Mouse (Mus musculus) midbrain, embryonic 16.5 days (tissue): ENCODE measurements at regions not wholly inside any gene's neighbourhood (a gene's known extent, or its start where the extent isn't known, plus 50 kb on each side); places are given as distances from the start of the nearest gene placed in this dataset.

Experiments used
- ATAC-seq: fragments of 200-750 bp; cut with Nextera tagmentation; 2 replicates; pipeline ENCODE4 v1.8.0; 2017; ENCODE audit warnings: moderate TSS enrichment
- H3K27ac ChIP-seq: fragments of 300-500 bp; sonication (generic); 2 replicates; pipeline ENCODE4 v1.5.1; 2014; ENCODE audit warnings: mild to moderate bottlenecking, low read length, mixed read lengths
- H3K27me3 ChIP-seq: fragments of 300-500 bp; sonication (generic); 2 replicates; pipeline ENCODE4 v1.6.1; 2014; ENCODE audit warnings: low read depth, low read length, mixed read lengths; ENCODE audit not compliant: control insufficient read depth, insufficient read depth
- H3K36me3 ChIP-seq: fragments of 300-500 bp; sonication (generic); 2 replicates; pipeline ENCODE4 v1.6.1; 2014; ENCODE audit warnings: mild to moderate bottlenecking, low read length, moderate library complexity, mixed read lengths; ENCODE audit not compliant: control insufficient read depth, insufficient read depth
- H3K4me1 ChIP-seq: fragments of 300-500 bp; sonication (generic); 2 replicates; pipeline ENCODE4 v1.6.1; 2014; ENCODE audit warnings: mild to moderate bottlenecking, low read length, mixed read lengths; ENCODE audit not compliant: control insufficient read depth, insufficient read depth
- H3K4me2 ChIP-seq: fragments of 300-500 bp; sonication (generic); 2 replicates; pipeline ENCODE4 v1.6.1; 2014; ENCODE audit warnings: mild to moderate bottlenecking, low read length, mixed read lengths
- H3K4me3 ChIP-seq: fragments of 300-500 bp; sonication (generic); 2 replicates; pipeline ENCODE4 v1.5.1; 2014; ENCODE audit warnings: low read depth, mild to moderate bottlenecking, low read length, moderate library complexity, mixed read lengths
- H3K9ac ChIP-seq: fragments of 300-500 bp; sonication (generic); 2 replicates; pipeline ENCODE4 v1.6.1; 2014; ENCODE audit warnings: low read depth, low read length, mixed read lengths
- H3K9me3 ChIP-seq: fragments of 300-500 bp; sonication (generic); replicated peaks from 2 replicates; pipeline ENCODE4 v1.6.1; 2014; ENCODE audit warnings: mild to moderate bottlenecking, low read length, mixed read lengths; ENCODE audit not compliant: control insufficient read depth, poor library complexity, severe bottlenecking
- WGBS: fragments of 180-500 bp; shearing (Covaris S2); extraction: QIAGEN DNeasy Blood & Tissue Kit; methylation state at CpG from one replicate; pipeline ENCODE4 v1.1.7; 2014; 5-methylcytosine and 5-hydroxymethylcytosine counted together

- Histone ChIP-seq H3K4me2 (no peak overlapping the region), H3K36me3 (no peaks in the 10 kb centered on the region), H3K9ac (no peak overlapping the region), H3K27ac (no peak overlapping the region), H3K4me3 (no peak overlapping the region), H3K4me1 (peaks cover 8% of the 10 kb centered on the region; the same call in 1 of the 2 replicates), H3K9me3 (no peaks in the 10 kb centered on the region), H3K27me3 (0 out of 2 replicates have a peak, but pooled peaks cover 2% of the 10 kb centered on the region)
- no peak for ATAC-seq
- 93% methylated on average over 7 of the region's 7 CpGs for WGBS
Observed at GRCm38 (mm10) chr11:114193018-114193417, 126.2 kb upstream of the Sdk2 start.

- Histone ChIP-seq H3K9ac (no peak overlapping the region), H3K4me3 (no peak overlapping the region), H3K9me3 (no peaks in the 10 kb centered on the region), H3K27me3 (no peaks in the 10 kb centered on the region), H3K27ac (no peak overlapping the region), H3K36me3 (no peaks in the 10 kb centered on the region), H3K4me1 (peaks cover 8% of the 10 kb centered on the region; the same call in 1 of the 2 replicates), H3K4me2 (no peak overlapping the region)
- no peak for ATAC-seq
- 45% methylated on average over 5 of the region's 5 CpGs for WGBS
Observed at GRCm38 (mm10) chr11:114191661-114192060, 124.8 kb upstream of the Sdk2 start.

GRCm38 (mm10) chr11:114184970-114185882 lies 118.4 kb upstream of the Sdk2 start:
- H3K27ac ChIP-seq, result no peak overlapping the region

GRCm38 (mm10) chr11:114184431-114184830 lies 117.6 kb upstream of the Sdk2 start:
- no peak overlapping the region for H3K4me3 ChIP-seq
- no peaks in the 10 kb centered on the region for H3K9me3 ChIP-seq
- H3K36me3 ChIP-seq, result no peaks in the 10 kb centered on the region
- H3K4me2 ChIP-seq, result no peak overlapping the region
- no peak overlapping the region for H3K9ac ChIP-seq
- peaks cover 9% of the 10 kb centered on the region for H3K4me1 ChIP-seq
- 81% methylated on average over 5 of the region's 5 CpGs for WGBS
- no peaks in the 10 kb centered on the region for H3K27me3 ChIP-seq
- no peak for ATAC-seq
- no peak overlapping the region for H3K27ac ChIP-seq

More at GRCm38 (mm10) chr11:114184970-114185882, 118.4 kb upstream of the Sdk2 start:
- peak; percentile 75 for ATAC-seq
- Histone ChIP-seq H3K4me2 (no peak overlapping the region), H3K27me3 (no peaks in the 10 kb centered on the region), H3K4me3 (no peak overlapping the region), H3K9ac (no peak overlapping the region), H3K9me3 (no peaks in the 10 kb centered on the region), H3K4me1 (peaks cover 9% of the 10 kb centered on the region), H3K36me3 (no peaks in the 10 kb centered on the region)
- 35% methylated on average over 18 of the region's 18 CpGs for WGBS

GRCm38 (mm10) chr11:114183231-114183630 lies 116.4 kb upstream of the Sdk2 start:
- no peaks in the 10 kb centered on the region for H3K9me3 ChIP-seq
- H3K27me3 ChIP-seq, result no peaks in the 10 kb centered on the region
- no peak overlapping the region for H3K9ac ChIP-seq
- peaks cover 9% of the 10 kb centered on the region for H3K4me1 ChIP-seq
- no peak for ATAC-seq
- 65% methylated on average over 10 of the region's 10 CpGs for WGBS
- H3K4me3 ChIP-seq, result no peak overlapping the region
- no peak overlapping the region for H3K4me2 ChIP-seq
- H3K27ac ChIP-seq, result no peak overlapping the region
- H3K36me3 ChIP-seq, result no peaks in the 10 kb centered on the region

GRCm38 (mm10) chr11:114178746-114179472 lies 112.1 kb upstream of the Sdk2 start:
- WGBS, result 56% methylated on average over 6 of the region's 6 CpGs
- ATAC-seq, result no peak
- Histone ChIP-seq H3K4me3 (no peak overlapping the region), H3K4me1 (peaks cover 7% of the 10 kb centered on the region), H3K9ac (no peak overlapping the region), H3K27me3 (no peaks in the 10 kb centered on the region), H3K27ac (no peak overlapping the region), H3K4me2 (no peak overlapping the region), H3K9me3 (no peaks in the 10 kb centered on the region), H3K36me3 (no peaks in the 10 kb centered on the region)

GRCm38 (mm10) chr11:114177789-114178188 lies 110.9 kb upstream of the Sdk2 start:
- WGBS, result 53% methylated on average over 4 of the region's 4 CpGs
- Histone ChIP-seq H3K27ac (no peak overlapping the region), H3K27me3 (no peaks in the 10 kb centered on the region), H3K4me1 (peaks cover 7% of the 10 kb centered on the region), H3K4me2 (no peak overlapping the region), H3K36me3 (no peaks in the 10 kb centered on the region), H3K4me3 (no peak overlapping the region), H3K9me3 (no peaks in the 10 kb centered on the region), H3K9ac (no peak overlapping the region)
- no peak for ATAC-seq

- no peak overlapping the region for H3K27ac ChIP-seq
- 69% methylated on average over 1 of the region's 1 CpGs for WGBS
- H3K36me3 ChIP-seq, result no peaks in the 10 kb centered on the region
- no peak overlapping the region for H3K4me3 ChIP-seq
- H3K27me3 ChIP-seq, result no peaks in the 10 kb centered on the region
- no peak for ATAC-seq
- no peaks in the 10 kb centered on the region for H3K9me3 ChIP-seq
- H3K4me1 ChIP-seq, result peaks cover 7% of the 10 kb centered on the region
- H3K9ac ChIP-seq, result no peak overlapping the region
- H3K4me2 ChIP-seq, result no peak overlapping the region
Observed at GRCm38 (mm10) chr11:114177281-114177680, 110.4 kb upstream of the Sdk2 start.

- Histone ChIP-seq H3K36me3 (no peaks in the 10 kb centered on the region), H3K4me2 (no peak overlapping the region), H3K4me3 (no peak overlapping the region), H3K9ac (no peak overlapping the region), H3K9me3 (no peaks in the 10 kb centered on the region), H3K27ac (no peak overlapping the region), H3K4me1 (peaks cover 7% of the 10 kb centered on the region), H3K27me3 (no peaks in the 10 kb centered on the region)
- WGBS, result 53% methylated on average over 4 of the region's 4 CpGs
- ATAC-seq, result no peak
Observed at GRCm38 (mm10) chr11:114176671-114177212, 109.9 kb upstream of the Sdk2 start.
